Mouse (Mus musculus): Measurements from ENCODE around the gene Plcb1. TPM values are rescaled to one million over a fixed set of nuclear protein-coding genes. Genes with fewer than 3 reads are reported as not detected.

The Plcb1 gene
- 3.1 and 4.5 TPM in 2 replicates for polyA plus RNA-seq (2012; rRNA removed; ENCODE audit: low replicate concordance)

GRCm38 (mm10) chr2:134785970-134786855 is at the start of gene Plcb1:
Gene Plcb1 (plus strand): TSS chr2:134786067.

Other genes with a start within 250 kb of the Plcb1 start
- 0.12 TPM in 1 of 2 replicates, not detected in the other for gene Hao1, start 231.7 kb upstream of the Plcb1 start, polyA plus RNA-seq (2012; rRNA removed; ENCODE audit: low replicate concordance)
- gene Tmx4, start 141.9 kb upstream of the Plcb1 start, polyA plus RNA-seq (2012; rRNA removed; ENCODE audit: low replicate concordance), result 5.5 and 7.5 TPM in 2 replicates